Mouse (Mus musculus) CH12.LX (cell line): ENCODE data around the gene Ankfy1. TPM values are rescaled to one million over a fixed set of nuclear protein-coding genes. Genes with fewer than 3 reads are reported as not detected.
A peak's percentile ranks its signal among the peaks of the same experiment; 100 is the strongest.

ENCODE experiments used
- DNase-seq: peaks from one replicate; pipeline ENCODE4 v3.0.0-alpha.2; 2013; ENCODE audit errors: extremely low read depth
- H3K27ac ChIP-seq: 2 replicates; pipeline ENCODE4 v1.5.1; 2012; ENCODE audit warnings: low read depth, mild to moderate bottlenecking, control low read depth, moderate library complexity; ENCODE audit not compliant: insufficient read depth
- H3K27me3 ChIP-seq: replicated peaks from 2 replicates; pipeline ENCODE3; 2012; ENCODE audit warnings: inconsistent platforms
- H3K36me3 ChIP-seq, 2 experiments: replicated peaks in 1 of 2; 2 replicates each; pipeline versions ENCODE3 to v1.6.1; 2012; ENCODE audit warnings: inconsistent platforms in 1 of 2, low read length in 1 of 2, mild to moderate bottlenecking in 1 of 2, mixed read lengths in 1 of 2, moderate library complexity in 1 of 2; ENCODE audit not compliant: control insufficient read depth in 1 of 2, insufficient read depth in 1 of 2
- H3K4me1 ChIP-seq, 2 experiments: 2 replicates each; pipeline ENCODE4 v1.6.1; 2012; ENCODE audit warnings: inconsistent platforms in 1 of 2, moderate library complexity in 1 of 2; ENCODE audit not compliant: insufficient read depth in 2 of 2, control insufficient read depth in 1 of 2
- H3K4me2 ChIP-seq: 2 replicates; pipeline ENCODE4 v1.6.1; 2012; ENCODE audit warnings: low read depth, mild to moderate bottlenecking, control low read depth; ENCODE audit not compliant: poor library complexity, insufficient read depth, severe bottlenecking
- H3K4me3 ChIP-seq, 3 experiments: fragments of 150-350 bp in 1 of 3; sonication (generic) in 1 of 3; replicated peaks in 1 of 3; 2 replicates each; pipeline versions ENCODE3 to v1.5.1; 2011 to 2012; ENCODE audit warnings: low read depth in 2 of 3, low read length in 2 of 3, mild to moderate bottlenecking in 2 of 3, moderate library complexity in 2 of 3, control low read depth in 1 of 3, improper control_type of control experiment in 1 of 3, inconsistent platforms in 1 of 3, mixed read lengths in 1 of 3; ENCODE audit not compliant: poor library complexity in 1 of 3
- H3K79me2 ChIP-seq: replicated peaks from 2 replicates; pipeline ENCODE4 v1.6.1; 2012; ENCODE audit warnings: mild to moderate bottlenecking, moderate library complexity; ENCODE audit not compliant: control insufficient read depth, poor library complexity, insufficient read depth, severe bottlenecking; ENCODE audit errors: extremely low read depth
- H3K9ac ChIP-seq: 2 replicates; pipeline ENCODE4 v1.6.1; 2012; ENCODE audit warnings: low read depth, mild to moderate bottlenecking, control low read depth, moderate library complexity; ENCODE audit not compliant: insufficient read depth
- H3K9me3 ChIP-seq: replicated peaks from 2 replicates; pipeline ENCODE3; 2012; ENCODE audit warnings: low read length, inconsistent platforms, mixed read lengths
- BHLHE40 ChIP-seq: IDR thresholded peaks from 2 replicates; pipeline ENCODE4 v1.6.1; 2011; ENCODE audit warnings: mild to moderate bottlenecking, low read depth, low read length, improper control_type of control experiment
- CHD1 ChIP-seq: IDR thresholded peaks from 2 replicates; pipeline ENCODE4 v1.6.1; 2012; ENCODE audit warnings: low read depth, low read length, improper control_type of control experiment, inconsistent platforms
- CHD2 ChIP-seq: IDR thresholded peaks from 2 replicates; pipeline ENCODE4 v1.6.1; 2011; ENCODE audit warnings: low read length, improper control_type of control experiment
- CTCF ChIP-seq, 2 experiments: IDR thresholded peaks in 1 of 2; conservative IDR thresholded peaks in 1 of 2; 2 replicates each; pipeline ENCODE4 v1.5.1; 2011 to 2012; ENCODE audit warnings: low read depth in 2 of 2, low read length in 2 of 2, improper control_type of control experiment in 1 of 2, inconsistent platforms in 1 of 2, mild to moderate bottlenecking in 1 of 2, moderate library complexity in 1 of 2
- E2F4 ChIP-seq: IDR thresholded peaks from 2 replicates; pipeline ENCODE4 v1.6.1; 2011; ENCODE audit warnings: low read depth, low read length, improper control_type of control experiment; ENCODE audit not compliant: insufficient replicate concordance
- ELF1 ChIP-seq: IDR thresholded peaks from 2 replicates; pipeline ENCODE4 v1.6.1; 2014; ENCODE audit warnings: low read depth, mild to moderate bottlenecking, inconsistent platforms, low read length, improper control_type of control experiment
- EP300 ChIP-seq: IDR thresholded peaks from 2 replicates; pipeline ENCODE4 v1.6.1; 2011; ENCODE audit warnings: low read length, improper control_type of control experiment
- ETS1 ChIP-seq: conservative IDR thresholded peaks from 2 replicates; pipeline ENCODE4 v1.6.1; 2012; ENCODE audit warnings: low read depth, mild to moderate bottlenecking, inconsistent platforms, low read length, improper control_type of control experiment, moderate library complexity
- GABPA ChIP-seq: IDR thresholded peaks from 2 replicates; pipeline ENCODE4 v1.6.1; 2012; ENCODE audit warnings: low read depth, low read length, improper control_type of control experiment, inconsistent platforms; ENCODE audit not compliant: insufficient replicate concordance
- HCFC1 ChIP-seq: IDR thresholded peaks from 2 replicates; pipeline ENCODE4 v1.6.1; 2012; ENCODE audit warnings: low read depth, mild to moderate bottlenecking, inconsistent platforms, low read length, improper control_type of control experiment
- IRF4 ChIP-seq: IDR thresholded peaks from 2 replicates; pipeline ENCODE4 v1.6.1; 2014; ENCODE audit warnings: low read depth, mild to moderate bottlenecking, inconsistent platforms, low read length, improper control_type of control experiment
- JUN ChIP-seq: IDR thresholded peaks from 2 replicates; pipeline ENCODE4 v1.6.1; 2011; ENCODE audit warnings: low read depth, mild to moderate bottlenecking, low read length, improper control_type of control experiment, moderate library complexity; ENCODE audit not compliant: insufficient read depth
- JUND ChIP-seq: conservative IDR thresholded peaks from 2 replicates; pipeline ENCODE4 v1.6.1; 2011; ENCODE audit warnings: low read depth, low read length, improper control_type of control experiment
- KAT2A ChIP-seq: IDR thresholded peaks from 2 replicates; pipeline ENCODE4 v1.6.1; 2012; ENCODE audit warnings: low read length, improper control_type of control experiment, inconsistent platforms; ENCODE audit not compliant: insufficient replicate concordance
- MAFK ChIP-seq: IDR thresholded peaks from 2 replicates; pipeline ENCODE4 v1.6.1; 2011; ENCODE audit warnings: low read length, improper control_type of control experiment; ENCODE audit not compliant: insufficient replicate concordance
- MAX ChIP-seq: IDR thresholded peaks from 2 replicates; pipeline ENCODE4 v1.6.1; 2011; ENCODE audit warnings: low read length, improper control_type of control experiment
- MAZ ChIP-seq: IDR thresholded peaks from 2 replicates; pipeline ENCODE4 v1.6.1; 2012; ENCODE audit warnings: low read depth, mild to moderate bottlenecking, inconsistent platforms, low read length, improper control_type of control experiment, moderate library complexity
- MEF2A ChIP-seq: IDR thresholded peaks from 2 replicates; pipeline ENCODE4 v1.6.1; 2014; ENCODE audit warnings: low read depth, mild to moderate bottlenecking, inconsistent platforms, low read length, improper control_type of control experiment, borderline replicate concordance
- MXI1 ChIP-seq: IDR thresholded peaks from 2 replicates; pipeline ENCODE4 v1.6.1; 2011; ENCODE audit warnings: mild to moderate bottlenecking, low read depth, low read length, improper control_type of control experiment
- MYC ChIP-seq: IDR thresholded peaks from 2 replicates; pipeline ENCODE4 v1.6.1; 2011; ENCODE audit warnings: low read depth, mild to moderate bottlenecking, improper control_type of control experiment, low read length
- NELFE ChIP-seq: IDR thresholded peaks from 2 replicates; pipeline ENCODE4 v1.6.1; 2011; ENCODE audit warnings: low read depth, low read length, improper control_type of control experiment
- NRF1 ChIP-seq: IDR thresholded peaks from 2 replicates; pipeline ENCODE4 v1.6.1; 2014; ENCODE audit warnings: low read depth, mild to moderate bottlenecking, inconsistent platforms, low read length, improper control_type of control experiment, moderate library complexity
- PAX5 ChIP-seq: IDR thresholded peaks from 2 replicates; pipeline ENCODE4 v1.6.1; 2012; ENCODE audit warnings: low read length, inconsistent platforms, mixed read lengths
- POLR2A ChIP-seq: IDR thresholded peaks from 2 replicates; pipeline ENCODE4 v1.6.1; 2011; ENCODE audit warnings: low read depth, mild to moderate bottlenecking, improper control_type of control experiment, low read length
- POLR2AphosphoS2 ChIP-seq: IDR thresholded peaks from 2 replicates; pipeline ENCODE4 v1.6.1; 2011; ENCODE audit warnings: low read depth, low read length, improper control_type of control experiment
- RAD21 ChIP-seq: IDR thresholded peaks from 2 replicates; pipeline ENCODE4 v1.6.1; 2011; ENCODE audit warnings: low read depth, mild to moderate bottlenecking, low read length, improper control_type of control experiment, moderate library complexity
- RCOR1 ChIP-seq: conservative IDR thresholded peaks from 2 replicates; pipeline ENCODE4 v1.6.1; 2012; ENCODE audit warnings: low read depth, mild to moderate bottlenecking, inconsistent platforms, low read length, improper control_type of control experiment
- SIN3A ChIP-seq: IDR thresholded peaks from 2 replicates; pipeline ENCODE4 v1.6.1; 2012; ENCODE audit warnings: low read length, improper control_type of control experiment, inconsistent platforms
- SMC3 ChIP-seq: IDR thresholded peaks from 2 replicates; pipeline ENCODE4 v1.6.1; 2011; ENCODE audit warnings: low read depth, low read length, improper control_type of control experiment
- TBP ChIP-seq: conservative IDR thresholded peaks from 2 replicates; pipeline ENCODE4 v1.6.1; 2011; ENCODE audit warnings: low read depth, low read length, improper control_type of control experiment
- TCF12 ChIP-seq: IDR thresholded peaks from 2 replicates; pipeline ENCODE4 v1.6.1; 2014; ENCODE audit warnings: low read depth, mild to moderate bottlenecking, inconsistent platforms, low read length, improper control_type of control experiment
- UBTF ChIP-seq: IDR thresholded peaks from 2 replicates; pipeline ENCODE4 v1.6.1; 2012; ENCODE audit warnings: low read depth, mild to moderate bottlenecking, inconsistent platforms, low read length, improper control_type of control experiment, moderate library complexity
- USF1 ChIP-seq: IDR thresholded peaks from 2 replicates; pipeline ENCODE4 v1.6.1; 2014; ENCODE audit warnings: low read depth, mild to moderate bottlenecking, inconsistent platforms, low read length, improper control_type of control experiment
- USF2 ChIP-seq: conservative IDR thresholded peaks from 2 replicates; pipeline ENCODE4 v1.6.1; 2011; ENCODE audit warnings: low read depth, low read length, improper control_type of control experiment
- ZC3H11A ChIP-seq: IDR thresholded peaks from 2 replicates; pipeline ENCODE4 v1.6.1; 2012; ENCODE audit warnings: low read depth, mild to moderate bottlenecking, inconsistent platforms, low read length, improper control_type of control experiment
- ZKSCAN1 ChIP-seq: IDR thresholded peaks from 2 replicates; pipeline ENCODE4 v1.6.1; 2012; ENCODE audit warnings: low read depth, inconsistent platforms, low read length, improper control_type of control experiment, borderline replicate concordance
- ZMIZ1 ChIP-seq: IDR thresholded peaks from 2 replicates; pipeline ENCODE4 v1.6.1; 2012; ENCODE audit warnings: low read depth, mild to moderate bottlenecking, inconsistent platforms, low read length, improper control_type of control experiment
- ZNF384 ChIP-seq: IDR thresholded peaks from 2 replicates; pipeline ENCODE4 v1.6.1; 2012; ENCODE audit warnings: low read depth, low read length, improper control_type of control experiment, inconsistent platforms
- dilution Hi-C: fragments of 300-500 bp; cut with MboI; formaldehyde crosslinking; loops from 2 replicates; pipeline ENCODE4 v1.14.3; 2020; ENCODE audit warnings: low sequenced_read_pairs; ENCODE audit not compliant: extremely low pct_unique_long_range_greater_than_20kb, extremely low pct_ligation_motif_present
- in situ Hi-C: fragments of 300-500 bp; cut with MboI; formaldehyde crosslinking; loops from 3 replicates; pipeline ENCODE4 v1.14.3; 2019; ENCODE audit warnings: low sequenced_read_pairs, low pct_ligation_motif_present, low pct_unique_long_range_greater_than_20kb, mixed read lengths
- polyA plus RNA-seq: library from polyadenylated mRNA; unstranded; fragments of >175 nt; gene quantifications from 2 replicates; pipeline ENCODE4 v1.2.1, GENCODE M21; 2012; ENCODE audit warnings: low read depth; ENCODE audit not compliant: insufficient read length
- total RNA-seq, 2 experiments: library from RNA; depleted of rRNA; stranded (reverse); fragments of 300-350 nt in 1 of 2; fragments of >200 nt in 1 of 2; gene quantifications; 2 replicates each; pipeline ENCODE4 v1.2.3; 2012 to 2014

Ankfy1 gene
- total and polyA plus RNA-seq, 3 experiments = 31.4 to 37.0 (median 31.5) TPM

DNA sequence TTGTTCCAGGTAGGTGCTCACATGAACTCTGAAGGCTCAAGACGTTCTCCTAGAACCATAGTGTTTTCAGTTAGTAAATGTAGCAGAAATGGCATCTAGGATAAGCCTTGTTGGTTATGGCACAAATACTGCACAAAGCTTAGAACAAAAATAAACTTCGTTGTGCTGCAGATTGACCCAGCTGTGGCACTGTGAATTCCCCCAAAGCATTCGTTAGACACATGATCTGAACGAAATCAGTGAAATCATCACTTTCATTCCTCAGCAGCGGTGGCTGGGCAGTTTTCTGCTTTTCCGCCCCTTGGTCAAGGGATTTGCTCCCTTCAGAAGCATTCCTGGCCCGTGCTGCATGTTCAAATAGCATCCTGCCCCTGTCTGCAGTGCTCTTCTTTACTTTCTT is 128.3 kb downstream of the Ankfy1 start:
- 0 out of 2 replicates have a peak overlapping the region, but pooled peaks have one; percentile 32 for H3K4me2 ChIP-seq
- H3K36me3 ChIP-seq = peaks cover 26 to 50% of the 10 kb centered on the region in 2 experiments
- dilution Hi-C loops = no loop called here
- H3K27me3 ChIP-seq = no peaks in the 10 kb centered on the region
- peak; percentile 38 for DNase-seq
- in situ Hi-C loops = no loop called here
- H3K4me3 ChIP-seq = no peak overlapping the region
- H3K9ac ChIP-seq = no peak overlapping the region
- peaks cover 2% of the 10 kb centered on the region for H3K9me3 ChIP-seq
- peak overlapping the region; percentile 46; the same call in 1 of the 2 replicates for H3K27ac ChIP-seq
- TF ChIP-seq TBP = no peak
- TF ChIP-seq MAX = 0 out of 2 replicates have a peak, but pooled peaks have one; percentile 43
- no peak for TF ChIP-seq UBTF
- 0 out of 2 replicates have a peak, but pooled peaks have one; percentile 70 for TF ChIP-seq RCOR1
- peak; percentile 50; the same call in 1 of the 2 replicates for TF ChIP-seq MXI1
- no peak for TF ChIP-seq GABPA
- TF ChIP-seq SIN3A = peak; percentile 60
- peak; percentile 34 for TF ChIP-seq HCFC1
- TF ChIP-seq MEF2A = peak; percentile 86
- no peak for TF ChIP-seq CHD1
- no peak; the same call in 1 of the 2 replicates for TF ChIP-seq SMC3
- TF ChIP-seq NELFE = no peak
- 0 out of 2 replicates have a peak, but pooled peaks have one; percentile 10 for TF ChIP-seq USF2
- TF ChIP-seq USF1 = no peak
- TF ChIP-seq ZMIZ1 = no peak
- TF ChIP-seq KAT2A = no peak
- TF ChIP-seq CTCF (conservative IDR thresholded peaks at IDR 0.05 in 1 of 2, IDR thresholded peaks at IDR 0.05 in 1 of 2; ENCODE audit: low read depth in 2 of 2, low read length in 2 of 2) = no peak
- peak; percentile 68; the same call in 1 of the 2 replicates for TF ChIP-seq MAFK
- no peak for TF ChIP-seq POLR2AphosphoS2
- TF ChIP-seq ETS1 = peak; percentile 87
- TF ChIP-seq EP300 = peak; percentile 85
- TF ChIP-seq MAZ = no peak
- TF ChIP-seq CHD2 = 0 out of 2 replicates have a peak, but pooled peaks have one; percentile 39
- no peak for TF ChIP-seq RAD21
- peak; percentile 86 for TF ChIP-seq BHLHE40
- TF ChIP-seq ELF1 = peak; percentile 9; the same call in 1 of the 2 replicates
- peak; percentile 59; the same call in 1 of the 2 replicates for TF ChIP-seq TCF12
- no peak for TF ChIP-seq PAX5
- TF ChIP-seq MYC = peak; percentile 61; the same call in 1 of the 2 replicates
- TF ChIP-seq E2F4 = peak; percentile 30; the same call in 1 of the 2 replicates
- TF ChIP-seq NRF1 = no peak
- TF ChIP-seq ZC3H11A = no peak
- TF ChIP-seq POLR2A = no peak
- peak; percentile 76 for TF ChIP-seq IRF4
- TF ChIP-seq JUND = 0 out of 2 replicates have a peak, but pooled peaks have one; percentile 46
- no peak for TF ChIP-seq ZNF384
- 0 out of 2 replicates have a peak, but pooled peaks have one; percentile 22 for TF ChIP-seq JUN
- TF ChIP-seq ZKSCAN1 = no peak
- H3K4me1 ChIP-seq = peaks cover 10 to 36% of the 10 kb centered on the region in 2 experiments
- H3K79me2 ChIP-seq = 0 out of 2 replicates have a peak, but pooled peaks cover 2% of the 10 kb centered on the region
